Mouse (Mus musculus) megakaryocyte, embryonic 14.5 days (primary cell): ENCODE results near the gene Nxnl1.

Experiments
- FLI1 ChIP-seq: IDR thresholded peaks from 2 replicates; pipeline ENCODE4 v1.6.1; 2012; ENCODE audit warnings: low read length, inconsistent platforms, mixed read lengths
- GATA1 ChIP-seq: IDR thresholded peaks from 3 replicates; pipeline ENCODE4 v1.6.1; 2012; ENCODE audit warnings: mixed read lengths, low read length, inconsistent platforms, borderline replicate concordance

DNA sequence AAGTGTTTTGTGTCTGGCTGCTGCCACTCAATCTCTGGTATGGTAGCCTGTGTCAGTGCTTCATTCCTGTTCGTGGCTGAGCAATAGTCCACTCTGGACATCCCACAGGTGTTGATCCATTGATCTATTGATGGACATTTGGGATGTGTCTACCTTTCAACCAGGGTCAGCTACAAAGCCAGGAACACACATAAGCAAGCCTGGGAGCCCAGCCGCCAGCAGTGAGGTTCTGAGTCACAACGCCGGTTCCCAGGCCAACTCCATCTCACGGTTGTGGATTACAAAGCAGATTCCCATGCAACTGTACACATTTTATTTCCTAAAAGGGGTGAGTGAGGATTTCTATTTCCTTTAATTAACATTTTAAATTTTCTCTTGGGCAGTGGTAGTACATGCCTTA lies 5.6 kb downstream of the Nxnl1 start:
- TF ChIP-seq GATA1: no peak
- TF ChIP-seq FLI1: no peak
